Mouse (Mus musculus) kidney, adult 2 months (tissue): ENCODE measurements around the gene Tti1.

Experiments used
- CTCF ChIP-seq: fragments of 200-500 bp; conservative IDR thresholded peaks from 2 replicates; pipeline ENCODE4 v1.5.1; 2011; ENCODE audit warnings: low read depth, mild to moderate bottlenecking, control low read depth, low read length, moderate library complexity, mixed read lengths; ENCODE audit not compliant: insufficient read depth, insufficient read length
- POLR2A ChIP-seq: fragments of 200-500 bp; IDR thresholded peaks from one replicate; pipeline ENCODE4 v1.6.1; 2011; ENCODE audit warnings: low read depth, low read length, control low read depth

DNA sequence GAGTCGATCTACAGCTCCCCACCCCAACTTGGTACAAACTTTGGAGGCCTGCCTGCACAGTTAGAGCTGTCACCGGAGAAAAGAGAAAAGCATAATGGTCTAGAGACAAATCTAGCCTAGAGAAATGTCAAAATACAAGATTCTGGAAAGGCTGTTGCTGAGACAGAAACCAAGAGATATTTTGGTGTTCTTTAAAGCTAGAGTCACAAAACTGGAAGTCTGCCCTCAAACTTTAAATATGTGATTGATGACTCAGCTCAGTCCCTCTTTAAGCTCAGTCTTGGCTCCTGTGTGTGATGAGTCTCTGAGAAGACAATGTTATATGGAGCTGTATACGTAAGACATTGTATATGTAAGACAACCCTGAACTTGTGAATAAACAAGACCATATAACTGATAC, 15.6 kb downstream of the Tti1 start:
- TF ChIP-seq CTCF, result no peak
- TF ChIP-seq POLR2A, result no peak
